Mouse (Mus musculus) lung, adult 2 months (tissue): ENCODE measurements at regions not wholly inside any gene's neighbourhood (a gene's known extent, or its start where the extent isn't known, plus 50 kb on each side); places are given as distances from the start of the nearest gene placed in this dataset.

Experiments used
- CTCF ChIP-seq: fragments of 200-500 bp; IDR thresholded peaks from 2 replicates; pipeline ENCODE4 v1.5.1; 2011; ENCODE audit warnings: mild to moderate bottlenecking, low read length, control low read depth; ENCODE audit not compliant: insufficient read depth
- POLR2A ChIP-seq: fragments of 200-500 bp; IDR thresholded peaks from 2 replicates; pipeline ENCODE4 v1.6.1; 2011; ENCODE audit warnings: low read depth, mild to moderate bottlenecking, control low read depth, low read length, borderline replicate concordance; ENCODE audit errors: extremely low read depth

GRCm38 (mm10) chr5:97553122-97553521 is 96.3 kb upstream of the Gk2 start:
- TF ChIP-seq CTCF (peak; percentile 51; the same call in 1 of the 2 replicates), POLR2A (no peak)
